In the genomic region with DNA sequence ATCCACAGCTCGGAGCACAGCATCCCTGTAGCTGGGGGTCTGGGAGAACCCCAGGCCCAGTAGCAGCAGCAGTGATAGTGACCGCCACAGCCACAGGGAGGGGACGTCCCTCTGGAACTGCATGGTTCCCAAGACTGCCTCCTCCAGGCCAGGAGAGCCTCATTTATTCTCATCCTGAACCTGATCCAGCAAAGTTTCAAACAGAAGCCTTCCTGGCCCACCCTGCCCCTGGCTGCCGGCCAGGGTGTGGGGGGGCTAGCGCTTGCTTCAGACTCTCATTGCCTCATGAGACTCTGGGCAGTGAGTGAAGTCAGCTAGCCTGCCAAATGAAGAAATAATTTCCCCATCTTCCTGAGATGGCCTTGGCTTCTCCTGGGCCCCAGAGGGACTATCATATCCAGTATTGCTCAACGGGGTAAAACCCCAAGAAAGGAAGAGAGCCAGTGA, we compare ENCODE assay signal across 7 mouse cellular contexts. TPM values are rescaled to one million over a fixed set of nuclear protein-coding genes. Genes with fewer than 3 reads are reported as not detected.
A peak's percentile ranks its signal among the peaks of the same experiment; 100 is the strongest.
DNase-seq lines count a peak whose midpoint lies in the region; TF ChIP-seq lines count a peak whose summit lies in the region.

A gene (minus strand): TSS at position 306 of the 447 bp plus-strand sequence.

- H3K4me3 ChIP-seq in myocyte = no peak within 1 kb of the TSS

- peak; percentile 17 for DNase-seq in urinary bladder, postnatal 25 days (ENCODE audit: low spot score)
- DNase-seq in urinary bladder, adult 2 months (ENCODE audit: low spot score) = no peak
- peak; percentile 76 for DNase-seq in gastrocnemius, adult 18-20 months (ENCODE audit: low spot score)
- peak; percentile 33 for DNase-seq in kidney, postnatal 14 days
- DNase-seq in thymus, adult 18-20 months = no peak
- no peak for DNase-seq in cerebellum, adult 8-10 months

- H3K79me2 ChIP-seq in myocyte (ENCODE audit: control insufficient read depth, insufficient read depth) = no peaks in the 10 kb centered on the region

- TF ChIP-seq POLR2A in myocyte (IDR thresholded peaks at IDR 0.05; ENCODE audit: insufficient read length, low read depth) = no peak

- no peak within 1 kb of the TSS for H3ac ChIP-seq in myocyte (ENCODE audit: control insufficient read depth, insufficient read length)

- peaks cover 2% of the 10 kb centered on the region for H3K36me3 ChIP-seq in myocyte (ENCODE audit: control insufficient read depth, insufficient read depth)

- no peaks in the 10 kb centered on the region for H3K27me3 ChIP-seq in myocyte (ENCODE audit: control insufficient read depth, insufficient read depth, insufficient read length)

- no peak within 1 kb of the TSS for H3K4me2 ChIP-seq in myocyte (ENCODE audit: low read depth)

TF ChIP-seq in myocyte, 11 proteins besides CTCF, POLR2A, EP300 and RAD21:
- TF ChIP-seq MYOG (IDR thresholded peaks at IDR 0.05; ENCODE audit: control insufficient read depth in 1 of 3, insufficient read depth in 1 of 3, insufficient read length in 2 of 3, low read depth in 2 of 3) (no peak), CEBPB (IDR thresholded peaks at IDR 0.05; ENCODE audit: insufficient read depth, poor library complexity, severe bottlenecking) (peak; percentile 78; the same call in 1 of the 2 replicates)

RNA-seq across cellular contexts. Expression of the gene that starts here (rescaled TPM):
- polyA plus RNA-seq in urinary bladder, adult 2 months (2012; rRNA removed) = not detected in 2 replicates
- not detected for total RNA-seq in gastrocnemius, adult 18-20 months (2021)
- polyA plus RNA-seq in myocyte (2012; fragmentation: generic; extraction: Trizol) = not detected

Comparison
In these comparisons a context has a peak if more than half of its experiments do, and no peak if none do; other contexts are left out.
1. DNase-seq: peak in urinary bladder, postnatal 25 days (single experiment) and kidney, postnatal 14 days (single experiment); none in urinary bladder, adult 2 months (single experiment), thymus, adult 18-20 months (0 of 2) and cerebellum, adult 8-10 months (single experiment).
2. Peak in DNase-seq in gastrocnemius, adult 18-20 months; RNA of the gene not detected or under 1 TPM.